Mouse (Mus musculus): ENCODE data around the gene Pprc1.
A peak's percentile ranks its signal among the peaks of the same experiment; 100 is the strongest.

The Pprc1 gene

DNA sequence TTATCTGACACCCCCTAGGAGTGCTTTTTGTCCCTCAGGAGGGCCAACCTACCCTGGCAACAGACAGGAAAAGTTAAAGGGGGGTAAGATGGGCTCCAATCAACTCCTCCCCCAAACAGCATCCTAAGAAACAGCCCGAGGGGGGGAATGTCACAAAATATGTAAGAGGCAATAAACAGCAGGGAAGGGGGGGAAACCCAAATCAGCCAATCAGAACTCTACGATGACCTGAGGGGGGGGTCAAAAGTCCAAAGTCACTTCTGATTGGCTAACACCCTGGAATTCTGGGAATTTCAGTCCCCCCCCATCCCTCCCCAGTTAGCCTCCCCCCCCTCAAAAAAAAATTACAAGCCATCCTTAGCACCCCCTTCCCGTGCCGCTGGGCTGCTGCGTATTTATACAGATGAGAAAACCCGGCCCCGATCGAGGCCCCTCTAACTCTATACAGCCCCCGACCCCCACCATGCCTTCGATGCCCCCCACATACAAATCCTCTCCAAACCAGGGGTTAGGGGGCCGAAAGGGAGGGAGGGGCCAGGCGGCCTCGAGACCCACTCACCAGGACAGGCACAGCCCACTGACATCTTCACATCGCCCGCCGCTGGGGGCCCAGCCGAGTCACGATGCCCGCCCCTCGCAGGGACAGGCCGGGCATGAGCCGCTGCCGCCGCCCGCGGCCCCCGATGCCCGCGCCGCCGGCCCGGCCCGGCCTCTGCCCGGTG is at the start of gene Pprc1:
Gene Pprc1, plus strand, starts transcription at position 616 of the 722 bp plus-strand sequence.
- DNase-seq (ENCODE audit: low read depth, low spot score): peak; percentile 78

DNA sequence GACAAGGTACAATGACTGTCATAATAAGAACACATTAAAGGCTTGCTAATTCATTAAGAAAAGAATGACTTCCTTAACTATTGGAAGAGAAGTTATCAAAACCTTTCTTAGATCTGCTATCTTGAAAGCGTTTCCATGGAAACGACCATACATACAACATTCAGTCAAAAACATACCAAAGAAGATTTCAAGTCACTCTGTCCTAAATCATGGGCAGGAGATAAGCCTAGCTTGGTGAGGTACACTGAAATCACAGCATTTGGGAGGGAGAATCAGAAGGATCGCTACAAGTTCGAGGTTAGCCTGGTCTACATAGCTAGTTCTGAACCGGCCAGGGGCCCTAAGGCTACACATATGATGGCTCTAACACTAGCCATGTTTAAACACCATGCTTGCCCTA is 47.3 kb upstream of the Pprc1 start:
- no peak for DNase-seq (ENCODE audit: low read depth, low spot score)

GRCm38 (mm10) chr19:45997785-45998693 is 46.6 kb upstream of the Pprc1 start, which contains the start of gene Armh3:
Gene Armh3, minus strand, starts transcription at chr19:45998488.
- peak; percentile 86 for DNase-seq (ENCODE audit: low read depth, low spot score)

DNA sequence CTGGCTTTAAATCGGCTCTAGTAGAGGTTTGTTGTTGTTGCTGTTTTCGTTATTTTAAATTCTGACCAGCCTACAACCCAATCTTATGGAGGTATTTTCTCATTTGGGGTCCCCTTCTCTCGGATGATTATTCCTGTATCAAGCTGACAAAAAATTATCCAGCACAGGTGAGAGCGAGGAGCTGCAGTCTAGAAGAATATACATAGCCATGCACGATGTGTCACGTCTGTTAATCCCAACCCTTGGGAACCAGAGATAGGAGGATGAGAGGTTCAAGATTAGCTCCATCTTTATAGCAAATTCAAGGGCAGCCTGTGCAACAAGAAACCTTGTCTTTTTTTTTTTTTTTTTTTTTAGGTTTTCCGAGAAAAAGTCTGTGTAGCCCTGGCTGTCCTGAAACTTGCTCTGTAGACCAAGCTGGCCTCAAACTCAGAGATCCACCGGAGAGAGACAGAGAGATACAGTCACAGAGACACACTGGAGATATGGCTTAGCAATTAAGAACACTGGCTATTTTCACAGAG is 45.9 kb upstream of the Pprc1 start:
- DNase-seq (ENCODE audit: low read depth, low spot score): no peak

GRCm38 (mm10) chr19:45999378-45999777 is 45.3 kb upstream of the Pprc1 start:
- DNase-seq (ENCODE audit: low read depth, low spot score): no peak

DNA sequence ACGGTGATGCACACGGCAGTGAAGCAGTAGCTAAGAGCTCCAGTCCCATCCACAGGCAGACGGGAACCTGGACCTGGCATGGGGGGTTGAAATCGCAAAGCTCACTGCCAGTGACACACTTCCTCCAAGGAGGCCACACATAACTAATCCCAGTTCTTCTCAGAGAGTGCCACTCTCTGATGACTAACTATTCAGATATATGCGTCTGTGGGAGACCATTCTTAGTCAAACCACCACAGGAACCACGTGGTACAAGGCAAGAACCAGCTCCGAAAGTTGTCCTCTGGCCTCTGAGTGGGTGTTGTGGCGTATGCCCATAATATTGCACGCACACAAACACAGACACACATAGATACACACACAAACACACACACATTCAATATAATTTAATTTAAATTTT is 42.4 kb upstream of the Pprc1 start:
- DNase-seq (ENCODE audit: low read depth, low spot score): no peak

DNA sequence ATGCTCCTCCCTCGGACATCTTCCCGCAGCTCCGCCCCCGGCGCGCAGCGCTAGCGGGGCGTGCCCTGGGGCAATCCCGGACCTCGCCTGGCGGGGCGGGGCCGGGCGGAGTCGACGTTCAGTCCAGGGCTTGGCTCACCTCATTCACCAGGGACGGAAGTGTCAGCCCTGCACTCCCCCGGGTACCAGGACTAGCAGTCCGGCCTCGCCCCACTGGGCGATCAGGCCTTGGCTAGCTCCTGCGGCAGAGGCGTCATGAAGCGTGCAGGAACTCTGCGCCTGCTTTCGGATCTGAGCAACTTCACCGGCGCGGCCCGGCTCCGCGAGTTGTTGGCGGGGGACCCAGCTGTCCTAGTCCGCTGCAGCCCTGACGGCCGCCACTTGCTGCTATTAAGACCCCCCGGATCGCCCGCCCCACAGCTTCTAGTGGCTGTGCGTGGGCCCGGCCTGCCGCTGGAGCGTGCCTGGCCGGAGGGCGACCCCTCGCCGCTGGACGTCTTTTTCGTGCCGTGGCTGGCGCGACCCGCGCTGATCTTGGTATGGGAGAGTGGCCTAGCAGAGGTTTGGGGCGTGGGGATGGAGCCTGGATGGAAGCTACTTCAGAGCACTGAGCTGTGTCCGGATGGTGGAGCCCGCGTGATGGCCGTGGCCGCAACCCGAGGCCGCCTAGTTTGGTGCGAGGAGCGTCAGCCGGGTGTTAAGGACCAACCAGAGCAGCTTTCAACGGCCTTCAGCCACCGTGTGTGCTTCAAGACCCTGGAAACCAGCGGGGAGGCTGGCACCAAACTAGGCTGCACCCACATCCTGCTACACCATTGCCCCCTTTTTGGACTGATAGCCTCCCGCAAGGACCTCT is 41.1 kb upstream of the Pprc1 start, which contains the start of gene Hps6:
Gene Hps6, plus strand, starts transcription at position 138 of the 856 bp plus-strand sequence.
- peak; percentile 80 for DNase-seq (ENCODE audit: low read depth, low spot score)

DNA sequence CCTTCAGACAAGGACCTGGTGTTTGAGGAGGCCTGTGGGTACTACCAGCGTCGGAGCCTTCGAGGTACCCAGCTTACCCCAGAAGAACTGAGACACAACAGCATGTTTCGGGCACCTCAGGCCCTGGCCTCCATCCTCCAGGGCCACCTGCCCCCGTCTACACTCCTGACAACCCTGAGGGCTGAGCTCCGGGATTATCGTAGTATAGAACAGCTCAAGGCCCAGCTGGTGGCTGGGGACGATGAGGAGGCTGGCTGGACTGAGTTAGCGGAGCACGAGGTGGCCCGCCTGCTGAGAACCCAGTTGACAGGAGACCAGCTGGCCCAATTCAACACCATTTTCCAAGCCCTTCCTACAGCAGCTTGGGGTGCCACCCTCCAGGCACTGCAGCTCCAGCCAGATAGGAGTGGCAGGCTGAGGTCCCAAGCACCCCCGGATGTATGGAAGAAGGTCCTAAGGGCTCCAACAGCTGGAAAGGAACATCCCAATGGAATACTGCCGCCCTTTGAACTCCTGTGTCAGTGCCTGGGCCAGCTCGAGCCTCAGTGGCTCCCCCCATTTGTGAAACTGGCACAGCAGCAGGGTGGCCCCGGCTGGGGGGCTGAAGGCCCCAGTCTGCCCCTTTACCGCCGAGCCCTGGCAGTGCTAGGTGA is 39.7 kb upstream of the Pprc1 start:
- no peak for DNase-seq (ENCODE audit: low read depth, low spot score)

DNA sequence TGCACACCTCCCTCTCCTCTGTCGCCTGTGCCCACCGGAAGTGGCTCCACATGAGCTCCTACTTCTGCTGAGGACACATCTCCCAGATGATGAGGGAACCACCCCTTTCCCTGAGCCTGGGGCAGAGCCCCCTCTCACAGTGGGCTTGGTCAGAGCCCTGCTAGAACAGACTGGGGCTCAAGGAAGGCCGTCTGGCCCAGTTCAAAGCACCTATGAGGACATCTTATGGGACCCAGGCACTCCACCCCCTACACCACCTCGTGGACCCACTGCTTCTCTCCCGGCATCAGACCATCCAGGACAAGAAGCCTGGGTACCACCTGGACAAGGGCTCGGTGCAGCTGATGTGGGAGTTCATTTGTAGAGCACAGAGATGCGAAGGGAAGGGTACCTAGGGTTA is 39.0 kb upstream of the Pprc1 start:
- no peak for DNase-seq (ENCODE audit: low read depth, low spot score)

DNA sequence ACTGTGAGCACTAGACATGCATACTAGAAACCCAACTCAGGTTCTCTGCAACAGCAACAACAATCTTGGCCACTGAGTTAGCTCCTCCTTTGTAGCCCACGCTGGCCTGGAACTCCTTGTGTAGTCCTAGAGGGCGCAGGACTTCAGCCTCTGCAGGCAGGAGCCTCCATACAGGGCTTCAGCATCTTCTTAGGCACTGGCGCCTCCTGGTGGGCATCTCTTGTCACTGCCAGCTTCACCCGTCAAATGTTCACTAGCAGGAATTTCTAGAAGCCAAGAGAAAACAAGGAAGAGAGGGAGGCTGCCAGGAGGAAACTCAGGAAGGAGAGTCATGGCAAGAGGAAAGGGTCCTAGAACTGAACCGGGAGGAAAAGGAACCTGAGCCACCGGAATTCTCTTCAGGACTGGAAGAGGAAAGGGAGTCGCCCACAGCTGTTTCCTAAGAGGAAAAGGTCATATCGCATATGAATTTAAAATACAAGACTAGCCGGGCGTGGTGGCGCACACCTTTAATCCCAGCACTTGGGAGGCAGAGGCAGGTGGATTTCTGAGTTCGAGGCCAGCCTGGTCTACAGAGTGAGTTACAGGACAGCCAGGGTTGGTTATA is 30.0 kb upstream of the Pprc1 start:
- peak; percentile 85 for DNase-seq (ENCODE audit: low read depth, low spot score)

GRCm38 (mm10) chr19:46016023-46016422 is 28.7 kb upstream of the Pprc1 start:
- no peak for DNase-seq (ENCODE audit: low read depth, low spot score)

DNA sequence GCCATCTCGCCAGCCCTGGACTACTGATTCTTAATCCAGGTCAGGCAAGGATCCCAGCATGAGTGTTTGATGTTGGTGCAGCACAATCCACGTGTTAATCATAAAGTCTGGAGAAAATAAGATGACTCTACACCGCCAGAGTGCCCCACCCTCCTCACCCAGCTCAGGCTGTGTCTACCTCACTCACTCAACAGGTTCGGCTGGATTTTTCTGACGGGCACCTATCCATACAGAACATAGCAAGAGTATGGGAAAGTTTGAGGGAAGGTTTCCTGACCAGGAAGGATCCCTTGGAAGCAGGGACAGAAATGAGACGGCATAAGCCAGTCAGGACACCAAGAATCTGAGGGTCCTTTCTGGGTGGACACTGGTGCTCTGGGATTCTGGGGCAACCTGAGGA is 19.7 kb upstream of the Pprc1 start:
- no peak for DNase-seq (ENCODE audit: low read depth, low spot score)

GRCm38 (mm10) chr19:46026567-46026966 is 18.1 kb upstream of the Pprc1 start:
- DNase-seq (ENCODE audit: low read depth, low spot score): no peak

- no peak for DNase-seq (ENCODE audit: low read depth, low spot score)
Observed at GRCm38 (mm10) chr19:46028747-46029320, 15.9 kb upstream of the Pprc1 start.

GRCm38 (mm10) chr19:46029652-46030051 is 15.0 kb upstream of the Pprc1 start:
- DNase-seq (ENCODE audit: low read depth, low spot score): no peak

DNA sequence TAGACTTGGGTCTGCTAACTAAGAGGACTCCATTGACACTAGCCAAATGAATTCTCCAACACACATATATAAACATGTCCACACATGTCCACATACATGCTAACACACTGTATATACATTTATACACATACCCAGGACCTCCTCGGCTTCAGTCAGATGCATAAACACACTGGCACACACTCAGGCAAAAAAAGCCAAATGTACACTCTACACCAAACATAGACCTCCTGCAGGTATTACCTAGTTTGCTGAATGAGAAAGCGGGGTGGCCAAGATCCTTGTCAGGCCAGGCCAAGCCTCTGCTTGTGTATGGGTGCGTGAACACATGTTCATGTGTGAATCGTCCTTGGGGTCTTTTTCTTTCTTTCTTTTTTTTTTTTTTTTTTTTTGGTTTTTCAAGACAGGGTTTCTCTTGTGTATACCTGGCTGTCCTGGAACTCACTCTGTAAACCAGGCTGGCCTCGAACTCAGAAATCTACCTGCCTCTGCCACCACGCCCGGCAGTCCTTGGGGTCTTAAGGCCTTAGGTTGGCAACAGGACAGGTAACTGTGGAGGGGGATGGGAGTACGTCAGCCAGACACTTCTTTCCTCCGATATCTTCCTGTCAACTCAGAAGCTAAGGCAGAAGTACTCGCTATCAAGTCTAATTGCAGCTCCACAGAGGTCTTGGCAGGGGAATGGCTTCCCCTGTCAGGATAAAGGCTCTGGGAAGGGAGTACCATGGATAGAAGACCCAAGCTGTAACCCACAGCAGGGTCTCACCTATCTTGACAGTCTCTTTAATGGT is 14.3 kb upstream of the Pprc1 start:
- no peak for DNase-seq (ENCODE audit: low read depth, low spot score)

DNA sequence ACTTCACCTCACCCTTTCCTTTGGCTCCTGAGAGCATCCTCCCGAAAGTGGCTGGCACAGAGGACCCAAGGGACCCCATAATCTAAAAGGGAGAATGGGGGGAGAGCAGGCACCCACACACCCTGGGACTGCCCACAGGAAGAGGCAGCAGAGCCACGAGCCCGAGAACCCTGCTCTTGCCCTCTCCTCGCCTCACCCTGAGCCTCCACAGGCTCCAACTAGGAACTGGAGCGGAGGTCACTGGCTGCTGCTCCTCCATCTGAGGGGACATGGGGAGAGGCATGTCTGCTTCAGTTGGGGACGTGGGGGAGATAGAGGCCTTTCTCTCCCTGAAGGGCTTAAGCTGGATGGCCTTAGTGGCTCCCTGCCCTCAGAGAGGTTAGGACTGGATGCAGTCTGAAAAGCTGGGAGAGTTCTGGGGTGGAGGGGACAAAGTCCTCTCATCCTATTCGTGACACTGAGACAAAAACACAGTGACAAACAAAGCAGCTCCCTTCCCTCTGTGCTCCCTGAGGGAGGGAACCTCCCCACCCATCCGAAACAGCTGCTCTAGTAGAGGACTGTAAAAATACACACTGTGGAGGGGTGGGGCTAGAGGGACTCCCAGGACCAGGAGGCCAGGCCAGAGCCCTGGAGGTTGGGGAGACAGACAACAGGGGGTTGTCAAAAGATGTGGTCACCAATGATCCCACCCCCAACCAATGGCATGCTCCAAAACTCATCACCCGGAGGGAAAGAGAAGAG is 12.8 kb upstream of the Pprc1 start:
- DNase-seq (ENCODE audit: low read depth, low spot score): no peak

- DNase-seq (ENCODE audit: low read depth, low spot score): no peak
Observed at GRCm38 (mm10) chr19:46032731-46033510, 11.8 kb upstream of the Pprc1 start.

All from skeletal muscle tissue, adult 2 months (tissue).